Mouse (Mus musculus) MEL (cell line): Measurements from ENCODE around the gene Prdm5. TPM values are rescaled to one million over a fixed set of nuclear protein-coding genes. Genes with fewer than 3 reads are reported as not detected.

ENCODE experiments used
- DNase-seq: peaks from one replicate; pipeline ENCODE4 v3.0.0; 2011; ENCODE audit warnings: low read depth, low spot score
- H3K27ac ChIP-seq: 2 replicates; pipeline ENCODE4 v1.5.1; 2012; ENCODE audit warnings: low read depth, mild to moderate bottlenecking, control low read depth, low read length, moderate library complexity; ENCODE audit not compliant: control insufficient read depth
- H3K27me3 ChIP-seq, 2 experiments: fragments of 150-350 bp in 1 of 2; sonication (generic) in 1 of 2; 2 replicates each; pipeline ENCODE4 v1.6.1; 2012; ENCODE audit warnings: low read length in 2 of 2, mild to moderate bottlenecking in 2 of 2, improper control_type of control experiment in 1 of 2, moderate library complexity in 1 of 2; ENCODE audit not compliant: insufficient read depth in 2 of 2, control insufficient read depth in 1 of 2
- H3K36me3 ChIP-seq, 2 experiments: 2 replicates each; pipeline ENCODE4 v1.6.1; 2012 to 2014; ENCODE audit warnings: low read length in 2 of 2, improper control_type of control experiment in 1 of 2, inconsistent platforms in 1 of 2, mild to moderate bottlenecking in 1 of 2; ENCODE audit not compliant: insufficient read depth in 2 of 2, control insufficient read depth in 1 of 2
- H3K4me1 ChIP-seq, 2 experiments: fragments of 150-350 bp in 1 of 2; sonication (generic) in 1 of 2; 2 replicates each; pipeline ENCODE4 v1.6.1; 2012; ENCODE audit warnings: low read length in 2 of 2, improper control_type of control experiment in 1 of 2, mild to moderate bottlenecking in 1 of 2; ENCODE audit not compliant: insufficient read depth in 2 of 2, control insufficient read depth in 1 of 2
- H3K4me3 ChIP-seq, 2 experiments: fragments of 150-350 bp in 1 of 2; sonication (generic) in 1 of 2; 2 replicates each; pipeline ENCODE4 v1.5.1; 2012; ENCODE audit warnings: low read depth in 2 of 2, low read length in 2 of 2, mild to moderate bottlenecking in 2 of 2, moderate library complexity in 2 of 2, control low read depth in 1 of 2, improper control_type of control experiment in 1 of 2; ENCODE audit not compliant: control insufficient read depth in 1 of 2, insufficient read depth in 1 of 2
- H3K79me2 ChIP-seq: 2 replicates; pipeline ENCODE4 v1.6.1; 2012; ENCODE audit warnings: mild to moderate bottlenecking, low read length, moderate library complexity; ENCODE audit not compliant: control insufficient read depth, poor library complexity, insufficient read depth
- H3K9ac ChIP-seq: 2 replicates; pipeline ENCODE4 v1.6.1; 2012; ENCODE audit warnings: low read depth, mild to moderate bottlenecking, control low read depth, low read length, moderate library complexity; ENCODE audit not compliant: control insufficient read depth, poor library complexity, severe bottlenecking
- H3K9me3 ChIP-seq: fragments of 150-350 bp; sonication (generic); replicated peaks from 2 replicates; pipeline ENCODE4 v1.6.1; 2012; ENCODE audit warnings: mild to moderate bottlenecking, low read length, improper control_type of control experiment, moderate library complexity; ENCODE audit not compliant: insufficient read depth
- CHD1 ChIP-seq: IDR thresholded peaks from 2 replicates; pipeline ENCODE4 v1.6.1; 2012; ENCODE audit warnings: low read depth, mild to moderate bottlenecking, inconsistent platforms, low read length, improper control_type of control experiment
- CHD2 ChIP-seq: IDR thresholded peaks from 2 replicates; pipeline ENCODE4 v1.6.1; 2011; ENCODE audit warnings: low read length, improper control_type of control experiment
- E2F4 ChIP-seq: IDR thresholded peaks from 2 replicates; pipeline ENCODE4 v1.6.1; 2011; ENCODE audit warnings: low read depth, low read length, improper control_type of control experiment, borderline replicate concordance
- ETS1 ChIP-seq: IDR thresholded peaks from 2 replicates; pipeline ENCODE4 v1.6.1; 2012; ENCODE audit warnings: low read depth, mild to moderate bottlenecking, inconsistent platforms, low read length, improper control_type of control experiment, moderate library complexity
- KAT2A ChIP-seq: conservative IDR thresholded peaks from 2 replicates; pipeline ENCODE4 v1.6.1; 2012; ENCODE audit warnings: low read depth, low read length, improper control_type of control experiment, inconsistent platforms
- MAFK ChIP-seq: IDR thresholded peaks from 2 replicates; pipeline ENCODE4 v1.6.1; 2011; ENCODE audit warnings: low read depth, mild to moderate bottlenecking, low read length, improper control_type of control experiment, borderline replicate concordance
- MEF2A ChIP-seq: IDR thresholded peaks from 2 replicates; pipeline ENCODE4 v1.6.1; 2014; ENCODE audit warnings: low read depth, mild to moderate bottlenecking, inconsistent platforms, low read length, improper control_type of control experiment; ENCODE audit not compliant: poor library complexity, insufficient replicate concordance, severe bottlenecking; ENCODE audit errors: extremely low read depth
- MXI1 ChIP-seq: IDR thresholded peaks from 2 replicates; pipeline ENCODE4 v1.6.1; 2011; ENCODE audit warnings: mild to moderate bottlenecking, low read depth, low read length, improper control_type of control experiment
- NELFE ChIP-seq: IDR thresholded peaks from 2 replicates; pipeline ENCODE4 v1.6.1; 2011; ENCODE audit warnings: low read depth, low read length, improper control_type of control experiment
- NRF1 ChIP-seq: IDR thresholded peaks from 2 replicates; pipeline ENCODE4 v1.6.1; 2014; ENCODE audit warnings: low read depth, mild to moderate bottlenecking, inconsistent platforms, low read length, improper control_type of control experiment, moderate library complexity; ENCODE audit not compliant: poor library complexity, insufficient read depth, severe bottlenecking
- RAD21 ChIP-seq: IDR thresholded peaks from 2 replicates; pipeline ENCODE4 v1.6.1; 2011; ENCODE audit warnings: mild to moderate bottlenecking, low read depth, low read length, improper control_type of control experiment
- RCOR1 ChIP-seq: IDR thresholded peaks from 2 replicates; pipeline ENCODE4 v1.6.1; 2012; ENCODE audit warnings: low read depth, mild to moderate bottlenecking, inconsistent platforms, low read length, improper control_type of control experiment
- SIN3A ChIP-seq: IDR thresholded peaks from 2 replicates; pipeline ENCODE4 v1.6.1; 2012; ENCODE audit warnings: low read length, improper control_type of control experiment, inconsistent platforms
- ZMIZ1 ChIP-seq: IDR thresholded peaks from 2 replicates; pipeline ENCODE4 v1.6.1; 2012; ENCODE audit warnings: low read depth, mild to moderate bottlenecking, inconsistent platforms, low read length, improper control_type of control experiment, moderate library complexity
- polyA plus RNA-seq, 2 experiments: library from polyadenylated mRNA; stranded (reverse) in 1 of 2; unstranded in 1 of 2; fragments of >175 nt in 1 of 2; fragments of >200 nt in 1 of 2; gene quantifications; 2 replicates each; pipeline versions ENCODE4 v1.2.1 to v1.2.4; 2012; ENCODE audit warnings: low replicate concordance in 2 of 2, low read depth in 1 of 2; ENCODE audit not compliant: insufficient read length in 2 of 2, insufficient read depth in 1 of 2, missing spikeins in 1 of 2
- total RNA-seq: library from RNA; depleted of rRNA; stranded (reverse); fragments of 300-350 nt; gene quantifications from 2 replicates; pipeline ENCODE4 v1.2.3, GENCODE M21; 2012; rRNA removed

The Prdm5 gene
- total and polyA plus RNA-seq, 3 experiments: 0.04 TPM; not detected in 2

GRCm38 (mm10) chr6:65970410-65970809 lies 191.6 kb downstream of the Prdm5 start:
- Histone ChIP-seq H3K9ac (no peak overlapping the region), H3K4me3 (no peak overlapping the region), H3K9me3 (no peaks in the 10 kb centered on the region), H3K27me3 (no peaks in the 10 kb centered on the region), H3K4me1 (no peaks in the 10 kb centered on the region), H3K36me3 (no peaks in the 10 kb centered on the region), H3K27ac (no peak overlapping the region), H3K79me2 (no peaks in the 10 kb centered on the region)
- TF ChIP-seq ETS1 (no peak), MEF2A (no peak), RCOR1 (no peak), MXI1 (no peak), NELFE (no peak), CHD2 (no peak), CHD1 (no peak), NRF1 (no peak), E2F4 (no peak), RAD21 (no peak), MAFK (no peak), SIN3A (no peak), KAT2A (no peak), ZMIZ1 (no peak)
- no peak for DNase-seq

Other genes starting within 250 kb of the Prdm5 start
- gene Ndnf, start 107.4 kb upstream of the Prdm5 start, total RNA-seq: not detected in 2 replicates
- not detected for gene Ndnf, start 107.4 kb upstream of the Prdm5 start, polyA plus RNA-seq
- gene 4930544G11Rik, start 173.6 kb downstream of the Prdm5 start, total RNA-seq: not detected in 2 replicates
- not detected for gene 4930544G11Rik, start 173.6 kb downstream of the Prdm5 start, polyA plus RNA-seq